7 mouse cellular contexts compared by ENCODE assay signal in genomic region chr10:80621690-80621939, GRCm38 (mm10). TPM values are rescaled to one million over a fixed set of nuclear protein-coding genes. Genes with fewer than 3 reads are reported as not detected.
DNase-seq lines count a peak whose midpoint lies in the region; ATAC-seq lines count a peak whose summit lies in the region.

No protein-coding gene starts in this region.

- peak overlapping the region; percentile 67 for H3K9ac ChIP-seq in forebrain, embryonic 13.5 days
- peak overlapping the region; percentile 26; the same call in 1 of the 2 replicates for H3K9ac ChIP-seq in limb, embryonic 15.5 days
- H3K9ac ChIP-seq in stomach, embryonic 16.5 days (ENCODE audit: low read length) = peak overlapping the region; percentile 66

- peak overlapping the region; percentile 99 for H3K4me2 ChIP-seq in forebrain, embryonic 13.5 days
- peak overlapping the region; percentile 56 for H3K4me2 ChIP-seq in limb, embryonic 15.5 days
- H3K4me2 ChIP-seq in stomach, embryonic 16.5 days (ENCODE audit: low read depth, low read length) = peak overlapping the region; percentile 66

- H3K27ac ChIP-seq in forebrain, embryonic 13.5 days = peak overlapping the region; percentile 95
- H3K27ac ChIP-seq in limb, embryonic 15.5 days = peak overlapping the region; percentile 96
- H3K27ac ChIP-seq in stomach, embryonic 16.5 days (ENCODE audit: low read length) = peak overlapping the region; percentile 97

- peaks cover 75% of the 10 kb centered on the region for H3K4me1 ChIP-seq in megakaryocyte, embryonic 14.5 days
- peaks cover 36% of the 10 kb centered on the region for H3K4me1 ChIP-seq in forebrain, embryonic 13.5 days
- H3K4me1 ChIP-seq in limb, embryonic 15.5 days = peaks cover 33% of the 10 kb centered on the region
- peaks cover 20% of the 10 kb centered on the region for H3K4me1 ChIP-seq in stomach, embryonic 16.5 days (ENCODE audit: control insufficient read depth, insufficient read depth, low read length)

- peak overlapping the region; percentile 100 for H3K4me3 ChIP-seq in megakaryocyte, embryonic 14.5 days (replicated peaks)
- H3K4me3 ChIP-seq in forebrain, embryonic 13.5 days = peak overlapping the region; percentile 88
- peak overlapping the region; percentile 94 for H3K4me3 ChIP-seq in limb, embryonic 15.5 days
- peak overlapping the region; percentile 63 for H3K4me3 ChIP-seq in stomach, embryonic 16.5 days (replicated peaks; ENCODE audit: low read length)

- no peaks in the 10 kb centered on the region for H3K27me3 ChIP-seq in megakaryocyte, embryonic 14.5 days (replicated peaks)
- no peaks in the 10 kb centered on the region for H3K27me3 ChIP-seq in forebrain, embryonic 13.5 days
- H3K27me3 ChIP-seq in limb, embryonic 15.5 days = no peaks in the 10 kb centered on the region
- no peaks in the 10 kb centered on the region for H3K27me3 ChIP-seq in stomach, embryonic 16.5 days (ENCODE audit: control insufficient read depth, insufficient read depth, low read length)

- 4% methylated on average over 9 of the region's 9 CpGs for WGBS in forebrain, embryonic 13.5 days
- WGBS in limb, embryonic 15.5 days = 2% methylated on average over 9 of the region's 9 CpGs
- 2% methylated on average over 9 of the region's 9 CpGs for WGBS in stomach, embryonic 16.5 days

- peaks cover 30% of the 10 kb centered on the region for H3K36me3 ChIP-seq in megakaryocyte, embryonic 14.5 days (replicated peaks; ENCODE audit: low read length)
- H3K36me3 ChIP-seq in forebrain, embryonic 13.5 days (ENCODE audit: poor library complexity, severe bottlenecking) = no peaks in the 10 kb centered on the region
- H3K36me3 ChIP-seq in limb, embryonic 15.5 days = no peaks in the 10 kb centered on the region
- no peaks in the 10 kb centered on the region for H3K36me3 ChIP-seq in stomach, embryonic 16.5 days (ENCODE audit: control insufficient read depth, insufficient read depth, low read length)

- H3K9me3 ChIP-seq in megakaryocyte, embryonic 14.5 days = no peaks in the 10 kb centered on the region
- no peaks in the 10 kb centered on the region for H3K9me3 ChIP-seq in forebrain, embryonic 13.5 days (replicated peaks)
- no peaks in the 10 kb centered on the region for H3K9me3 ChIP-seq in limb, embryonic 15.5 days
- H3K9me3 ChIP-seq in stomach, embryonic 16.5 days (replicated peaks; ENCODE audit: control insufficient read depth, low read length) = no peaks in the 10 kb centered on the region

- no peak for DNase-seq in ovary, postnatal 10 days (ENCODE audit: low spot score)
- no peak for DNase-seq in thymus, adult 18-20 months

- ATAC-seq in megakaryocyte, adult 5-6 weeks (ENCODE audit: poor library complexity, severe bottlenecking) = no peak
- ATAC-seq in forebrain, embryonic 13.5 days = peak; percentile 2; the same call in 1 of the 2 replicates
- ATAC-seq in limb, embryonic 15.5 days (ENCODE audit: insufficient number of reproducible peaks, low FRiP score, low TSS enrichment, low read depth) = no peak
- no peak for ATAC-seq in stomach, embryonic 16.5 days (ENCODE audit: insufficient read depth, low FRiP score)

RNA-seq across cellular contexts. Expression of gene Csnk1g2, which starts 1.0 kb away (rescaled TPM):
- polyA plus RNA-seq in megakaryocyte, embryonic 14.5 days (2012; ENCODE audit: insufficient read depth, low replicate concordance) = 476 and 617 TPM in 2 replicates
- total RNA-seq in megakaryocyte, adult 5-6 weeks (2015) = 34.5 and 46.0 TPM in 2 replicates
- total RNA-seq in megakaryocyte, adult 5-6 weeks (2017) = 127 and 144 TPM in 2 replicates
- 55.0 and 73.2 TPM in 2 replicates for polyA plus RNA-seq in forebrain, embryonic 13.5 days (2015; fragmentation: Nextera tagmentation; extraction: Ambion mirVana)
- 126 and 148 TPM in 2 replicates for polyA plus RNA-seq in limb, embryonic 15.5 days (2015; fragmentation: Nextera tagmentation; extraction: Ambion mirVana)
- polyA plus RNA-seq in stomach, embryonic 16.5 days (2015; fragmentation: Nextera tagmentation; extraction: Ambion mirVana) = 18.1 TPM in 2 replicates

RNA-seq across cellular contexts. Expression of gene Gm49322, which starts 15.8 kb away (rescaled TPM):
- not detected in 2 replicates for polyA plus RNA-seq in megakaryocyte, embryonic 14.5 days (2012; ENCODE audit: insufficient read depth, low replicate concordance)
- total RNA-seq in megakaryocyte, adult 5-6 weeks (2015) = 0.54 TPM in 1 of 2 replicates, not detected in the other
- 0.15 and 0.89 TPM in 2 replicates for total RNA-seq in megakaryocyte, adult 5-6 weeks (2017)
- polyA plus RNA-seq in forebrain, embryonic 13.5 days (2015; fragmentation: Nextera tagmentation; extraction: Ambion mirVana) = 4.0 and 4.4 TPM in 2 replicates
- 4.9 and 5.8 TPM in 2 replicates for polyA plus RNA-seq in limb, embryonic 15.5 days (2015; fragmentation: Nextera tagmentation; extraction: Ambion mirVana)
- 3.7 and 4.8 TPM in 2 replicates for polyA plus RNA-seq in stomach, embryonic 16.5 days (2015; fragmentation: Nextera tagmentation; extraction: Ambion mirVana)

RNA-seq across cellular contexts. Expression of gene Adat3, which starts 18.9 kb away (rescaled TPM):
- polyA plus RNA-seq in megakaryocyte, embryonic 14.5 days (2012; ENCODE audit: insufficient read depth, low replicate concordance) = 5.7 and 13.7 TPM in 2 replicates
- total RNA-seq in megakaryocyte, adult 5-6 weeks (2015) = 0.91 and 1.1 TPM in 2 replicates
- 3.8 TPM in 1 of 2 replicates, not detected in the other for total RNA-seq in megakaryocyte, adult 5-6 weeks (2017)
- 4.8 and 6.7 TPM in 2 replicates for polyA plus RNA-seq in forebrain, embryonic 13.5 days (2015; fragmentation: Nextera tagmentation; extraction: Ambion mirVana)
- polyA plus RNA-seq in limb, embryonic 15.5 days (2015; fragmentation: Nextera tagmentation; extraction: Ambion mirVana) = 6.4 and 8.0 TPM in 2 replicates
- 5.6 and 6.7 TPM in 2 replicates for polyA plus RNA-seq in stomach, embryonic 16.5 days (2015; fragmentation: Nextera tagmentation; extraction: Ambion mirVana)

RNA-seq across cellular contexts. Expression of gene Scamp4, which starts 18.9 kb away (rescaled TPM):
- polyA plus RNA-seq in megakaryocyte, embryonic 14.5 days (2012; ENCODE audit: insufficient read depth, low replicate concordance) = 19.2 and 31.4 TPM in 2 replicates
- 16.9 and 22.3 TPM in 2 replicates for total RNA-seq in megakaryocyte, adult 5-6 weeks (2015)
- 4.8 and 11.4 TPM in 2 replicates for total RNA-seq in megakaryocyte, adult 5-6 weeks (2017)
- 56.7 and 69.6 TPM in 2 replicates for polyA plus RNA-seq in forebrain, embryonic 13.5 days (2015; fragmentation: Nextera tagmentation; extraction: Ambion mirVana)
- 100 and 102 TPM in 2 replicates for polyA plus RNA-seq in limb, embryonic 15.5 days (2015; fragmentation: Nextera tagmentation; extraction: Ambion mirVana)
- polyA plus RNA-seq in stomach, embryonic 16.5 days (2015; fragmentation: Nextera tagmentation; extraction: Ambion mirVana) = 92.1 and 99.9 TPM in 2 replicates

RNA-seq across cellular contexts. Expression of gene Abhd17a, which starts 31.5 kb away (rescaled TPM):
- 581 and 2,064 TPM in 2 replicates for polyA plus RNA-seq in megakaryocyte, embryonic 14.5 days (2012; ENCODE audit: insufficient read depth, low replicate concordance)
- total RNA-seq in megakaryocyte, adult 5-6 weeks (2015) = 64.8 and 82.1 TPM in 2 replicates
- 21.7 and 31.6 TPM in 2 replicates for total RNA-seq in megakaryocyte, adult 5-6 weeks (2017)
- polyA plus RNA-seq in forebrain, embryonic 13.5 days (2015; fragmentation: Nextera tagmentation; extraction: Ambion mirVana) = 72.3 and 74.9 TPM in 2 replicates
- polyA plus RNA-seq in limb, embryonic 15.5 days (2015; fragmentation: Nextera tagmentation; extraction: Ambion mirVana) = 97.0 and 104 TPM in 2 replicates
- 42.9 and 44.3 TPM in 2 replicates for polyA plus RNA-seq in stomach, embryonic 16.5 days (2015; fragmentation: Nextera tagmentation; extraction: Ambion mirVana)
